Mouse (Mus musculus): Measurements from ENCODE around the gene Spindoc. TPM values are rescaled to one million over a fixed set of nuclear protein-coding genes. Genes with fewer than 3 reads are reported as not detected.

Spindoc gene
- total and polyA plus RNA-seq, 3 experiments = 13.0 to 54.1 TPM; not detected in 1

- peak; percentile 18; the same call in 1 of the 2 replicates for TF ChIP-seq NRF1 (IDR thresholded peaks at IDR 0.05; ENCODE audit: insufficient read depth, low read depth, low read length, poor library complexity, severe bottlenecking)
Measured at GRCm38 (mm10) chr19:7340371-7340779, 42.4 kb downstream of the Spindoc start (continued).

- H3K27ac ChIP-seq (ENCODE audit: control insufficient read depth, low read depth, low read length) = peak overlapping the region; percentile 13; the same call in 1 of the 2 replicates
- H3K27me3 ChIP-seq (ENCODE audit: control insufficient read depth in 1 of 2, insufficient read depth in 2 of 2, low read length in 2 of 2) = no peaks in the 10 kb centered on the region
- H3K4me3 ChIP-seq (ENCODE audit: control insufficient read depth in 1 of 2, insufficient read depth in 1 of 2, low read depth in 2 of 2, low read length in 2 of 2) = peak overlapping the region; percentile 78 to 86
- H3K9ac ChIP-seq (ENCODE audit: control insufficient read depth, low read depth, low read length, poor library complexity, severe bottlenecking) = peak overlapping the region; percentile 97
- peaks cover 12 to 47% of the 10 kb centered on the region in 2 experiments for H3K4me1 ChIP-seq (ENCODE audit: control insufficient read depth in 1 of 2, insufficient read depth in 2 of 2, low read length in 2 of 2)
- H3K36me3 ChIP-seq (ENCODE audit: control insufficient read depth in 1 of 2, insufficient read depth in 2 of 2, low read length in 2 of 2) = peaks cover 0 to 37% of the 10 kb centered on the region in 2 experiments; a peak in 3 of 4 replicates
- DNase-seq (ENCODE audit: low read depth, low spot score) = peak; percentile 51
- no peaks in the 10 kb centered on the region for H3K9me3 ChIP-seq (replicated peaks; ENCODE audit: insufficient read depth, low read length)
- H3K79me2 ChIP-seq (ENCODE audit: control insufficient read depth, insufficient read depth, low read length, poor library complexity) = peaks cover 59% of the 10 kb centered on the region
- peak in 1 of 2 experiments; percentile 6; a peak in 2 of 4 replicates for TF ChIP-seq EP300 (IDR thresholded peaks at IDR 0.05; ENCODE audit: low read depth in 1 of 2, low read length in 2 of 2)
- TF ChIP-seq BHLHE40 (IDR thresholded peaks at IDR 0.05; ENCODE audit: borderline replicate concordance, low read depth, low read length) = no peak
- peak; percentile 70; the same call in 1 of the 2 replicates for TF ChIP-seq SIN3A (IDR thresholded peaks at IDR 0.05; ENCODE audit: low read length)
Measured at GRCm38 (mm10) chr19:7339867-7340266, 42.9 kb downstream of the Spindoc start.

GRCm38 (mm10) chr19:7339026-7339425 lies 43.8 kb downstream of the Spindoc start:
- H3K9me3 ChIP-seq (replicated peaks; ENCODE audit: insufficient read depth, low read length) = no peaks in the 10 kb centered on the region
- no peak for DNase-seq (ENCODE audit: low read depth, low spot score)
- H3K9ac ChIP-seq (ENCODE audit: control insufficient read depth, low read depth, low read length, poor library complexity, severe bottlenecking) = no peak overlapping the region
- peaks cover 12 to 47% of the 10 kb centered on the region in 2 experiments for H3K4me1 ChIP-seq (ENCODE audit: control insufficient read depth in 1 of 2, insufficient read depth in 2 of 2, low read length in 2 of 2)
- no peaks in the 10 kb centered on the region for H3K27me3 ChIP-seq (ENCODE audit: control insufficient read depth in 1 of 2, insufficient read depth in 2 of 2, low read length in 2 of 2)
- H3K27ac ChIP-seq (ENCODE audit: control insufficient read depth, low read depth, low read length) = no peak overlapping the region
- H3K79me2 ChIP-seq (ENCODE audit: control insufficient read depth, insufficient read depth, low read length, poor library complexity) = peaks cover 67% of the 10 kb centered on the region
- peak overlapping the region; percentile 23 to 86; a peak in 3 of 4 replicates for H3K4me3 ChIP-seq (ENCODE audit: control insufficient read depth in 1 of 2, insufficient read depth in 1 of 2, low read depth in 2 of 2, low read length in 2 of 2)
- TF ChIP-seq EP300 (IDR thresholded peaks at IDR 0.05; ENCODE audit: low read depth in 1 of 2, low read length in 2 of 2) = no peak
- TF ChIP-seq E2F4 (IDR thresholded peaks at IDR 0.05; ENCODE audit: borderline replicate concordance, low read depth, low read length) = no peak
- no peak for TF ChIP-seq MAFK (IDR thresholded peaks at IDR 0.05; ENCODE audit: borderline replicate concordance, low read depth, low read length)
- TF ChIP-seq MEF2A (IDR thresholded peaks at IDR 0.05; ENCODE audit: extremely low read depth, insufficient replicate concordance, low read depth, low read length, poor library complexity, severe bottlenecking) = no peak
- no peak for TF ChIP-seq NELFE (IDR thresholded peaks at IDR 0.05; ENCODE audit: low read depth, low read length)
- no peak for TF ChIP-seq KAT2A (conservative IDR thresholded peaks at IDR 0.05; ENCODE audit: low read depth, low read length)
- no peak for TF ChIP-seq MXI1 (IDR thresholded peaks at IDR 0.05; ENCODE audit: low read depth, low read length)
- TF ChIP-seq USF2 (IDR thresholded peaks at IDR 0.05; ENCODE audit: borderline replicate concordance in 1 of 2, insufficient read depth in 1 of 2, low read depth in 1 of 2, low read length in 2 of 2) = no peak
- no peak for TF ChIP-seq TCF12 (IDR thresholded peaks at IDR 0.05; ENCODE audit: low read depth, low read length)
- no peak for TF ChIP-seq HCFC1 (IDR thresholded peaks at IDR 0.05; ENCODE audit: low read depth, low read length)
- TF ChIP-seq ZC3H11A (IDR thresholded peaks at IDR 0.05; ENCODE audit: low read depth, low read length) = no peak
- no peak for TF ChIP-seq ETS1 (IDR thresholded peaks at IDR 0.05; ENCODE audit: low read depth, low read length)
- no peak for TF ChIP-seq ZNF384 (IDR thresholded peaks at IDR 0.05; ENCODE audit: low read depth, low read length)
- TF ChIP-seq CHD2 (IDR thresholded peaks at IDR 0.05; ENCODE audit: low read length) = no peak
- TF ChIP-seq TAL1 (IDR thresholded peaks at IDR 0.05; ENCODE audit: low read length) = no peak
- TF ChIP-seq GABPA (IDR thresholded peaks at IDR 0.05; ENCODE audit: low read depth, low read length) = no peak
- no peak for TF ChIP-seq CTCF (IDR thresholded peaks at IDR 0.05 in 2 of 3, conservative IDR thresholded peaks at IDR 0.05 in 1 of 3; ENCODE audit: control insufficient read depth in 1 of 3, insufficient read depth in 1 of 3, low read depth in 2 of 3, low read length in 3 of 3, poor library complexity in 1 of 3, severe bottlenecking in 1 of 3)
- no peak for TF ChIP-seq SMC3 (IDR thresholded peaks at IDR 0.05; ENCODE audit: low read depth, low read length)
- no peak for TF ChIP-seq MAZ (IDR thresholded peaks at IDR 0.05; ENCODE audit: low read depth, low read length)
- TF ChIP-seq NRF1 (IDR thresholded peaks at IDR 0.05; ENCODE audit: insufficient read depth, low read depth, low read length, poor library complexity, severe bottlenecking) = no peak
- peaks cover under 1 to 37% of the 10 kb centered on the region in 2 experiments; a peak in 3 of 4 replicates for H3K36me3 ChIP-seq (ENCODE audit: control insufficient read depth in 1 of 2, insufficient read depth in 2 of 2, low read length in 2 of 2)
